Mouse (Mus musculus) hindbrain, embryonic 16.5 days (tissue): ENCODE data around the gene Mtmr11. TPM values are rescaled to one million over a fixed set of nuclear protein-coding genes. Genes with fewer than 3 reads are reported as not detected.

ENCODE experiments used
- ATAC-seq: fragments of 200-750 bp; cut with Nextera tagmentation; 2 replicates; pipeline ENCODE4 v1.8.0; 2017; ENCODE audit warnings: moderate TSS enrichment, moderate library complexity
- H3K27ac ChIP-seq: fragments of 300-500 bp; sonication (generic); 2 replicates; pipeline ENCODE4 v1.5.1; 2014; ENCODE audit warnings: low read depth, mild to moderate bottlenecking, control low read depth, low read length, moderate library complexity
- H3K27me3 ChIP-seq: fragments of 300-500 bp; sonication (generic); replicated peaks from 2 replicates; pipeline ENCODE4 v1.6.1; 2014; ENCODE audit warnings: low read length; ENCODE audit not compliant: control insufficient read depth, insufficient read depth
- H3K36me3 ChIP-seq: fragments of 300-500 bp; sonication (generic); 2 replicates; pipeline ENCODE4 v1.6.1; 2014; ENCODE audit warnings: mild to moderate bottlenecking, low read length, moderate library complexity, mixed read lengths; ENCODE audit not compliant: control insufficient read depth, insufficient read depth
- H3K4me1 ChIP-seq: fragments of 300-500 bp; sonication (generic); 2 replicates; pipeline ENCODE4 v1.6.1; 2014; ENCODE audit warnings: low read depth, low read length; ENCODE audit not compliant: control insufficient read depth, insufficient read depth
- H3K4me2 ChIP-seq: fragments of 300-500 bp; sonication (generic); 2 replicates; pipeline ENCODE4 v1.6.1; 2014; ENCODE audit warnings: mild to moderate bottlenecking, low read length, control low read depth, moderate library complexity
- H3K4me3 ChIP-seq: fragments of 300-500 bp; sonication (generic); 2 replicates; pipeline ENCODE4 v1.5.1; 2014; ENCODE audit warnings: mild to moderate bottlenecking, low read length, control low read depth, moderate library complexity
- H3K9ac ChIP-seq: fragments of 300-500 bp; sonication (generic); 2 replicates; pipeline ENCODE4 v1.6.1; 2014; ENCODE audit warnings: low read depth, mild to moderate bottlenecking, control low read depth, low read length, moderate library complexity
- H3K9me3 ChIP-seq: fragments of 300-500 bp; sonication (generic); 2 replicates; pipeline ENCODE4 v1.6.1; 2014; ENCODE audit warnings: mild to moderate bottlenecking, low read length, moderate library complexity; ENCODE audit not compliant: control insufficient read depth
- WGBS: fragments of 180-500 bp; shearing (Covaris S2); extraction: QIAGEN DNeasy Blood & Tissue Kit; methylation state at CpG from one replicate; pipeline ENCODE4 v1.1.7; 2014; 5-methylcytosine and 5-hydroxymethylcytosine counted together
- polyA plus RNA-seq: library from polyadenylated mRNA; unstranded; fragments of >200 nt; fragmentation: Nextera tagmentation; extraction: Ambion mirVana; gene quantifications from 2 replicates; pipeline ENCODE4 v1.2.1, GENCODE M21; 2015

Gene Mtmr11
- polyA plus RNA-seq, 1 experiment from 2014 or later = 12.7 TPM

DNA sequence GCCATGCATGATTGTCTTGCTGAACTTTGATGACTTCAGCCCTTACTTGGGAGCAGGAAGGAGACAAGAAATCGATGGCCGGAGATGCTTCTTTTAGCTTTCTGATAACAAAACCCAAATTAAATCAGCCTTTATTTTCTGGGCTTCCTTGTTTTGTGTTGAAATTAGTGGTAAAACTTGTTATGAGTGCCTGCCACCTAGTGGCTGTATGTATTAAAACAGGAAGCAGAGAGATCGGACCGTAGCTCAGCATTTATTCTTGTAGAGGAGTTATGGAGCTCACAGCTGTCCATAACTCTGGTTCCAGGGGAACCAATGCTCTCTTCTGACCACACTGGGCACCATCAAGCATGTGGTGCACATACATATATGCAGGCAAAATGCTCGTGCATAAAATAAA, 13.9 kb upstream of the Mtmr11 start:
- ATAC-seq = peak; percentile 30; the same call in 1 of the 2 replicates
- Histone ChIP-seq H3K27me3 (no peaks in the 10 kb centered on the region), H3K4me3 (no peak overlapping the region), H3K9ac (no peak overlapping the region), H3K27ac (no peak overlapping the region), H3K9me3 (no peaks in the 10 kb centered on the region), H3K4me1 (no peaks in the 10 kb centered on the region), H3K36me3 (peaks cover 10% of the 10 kb centered on the region), H3K4me2 (no peak overlapping the region)
- 17% methylated on average over 5 of the region's 5 CpGs for WGBS

DNA sequence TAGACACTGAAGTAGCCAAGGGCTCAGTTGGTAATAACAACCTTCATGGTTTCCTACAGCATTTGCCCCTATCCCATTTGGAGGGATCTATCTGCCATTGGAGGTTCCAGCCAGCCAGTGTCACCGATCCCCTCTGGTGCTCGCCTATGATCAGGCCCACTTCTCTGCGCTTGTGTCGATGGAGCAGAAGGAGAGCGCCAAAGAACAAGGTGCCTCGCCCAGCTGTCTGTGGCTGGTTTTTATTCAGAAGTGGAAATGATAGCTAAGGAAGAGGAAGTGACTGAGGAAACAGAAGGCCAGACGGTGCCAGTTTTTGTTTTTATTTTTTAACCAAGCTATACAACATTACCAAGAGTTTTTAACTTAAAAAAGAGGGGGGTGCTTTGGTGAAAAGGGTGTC, 10.0 kb upstream of the Mtmr11 start:
- Histone ChIP-seq H3K4me3 (no peak overlapping the region), H3K27ac (no peak overlapping the region), H3K9ac (no peak overlapping the region), H3K27me3 (no peaks in the 10 kb centered on the region), H3K9me3 (no peaks in the 10 kb centered on the region), H3K4me2 (no peak overlapping the region), H3K36me3 (peaks cover 13% of the 10 kb centered on the region), H3K4me1 (no peaks in the 10 kb centered on the region)
- 94% methylated on average over 7 of the region's 7 CpGs for WGBS
- no peak for ATAC-seq

DNA sequence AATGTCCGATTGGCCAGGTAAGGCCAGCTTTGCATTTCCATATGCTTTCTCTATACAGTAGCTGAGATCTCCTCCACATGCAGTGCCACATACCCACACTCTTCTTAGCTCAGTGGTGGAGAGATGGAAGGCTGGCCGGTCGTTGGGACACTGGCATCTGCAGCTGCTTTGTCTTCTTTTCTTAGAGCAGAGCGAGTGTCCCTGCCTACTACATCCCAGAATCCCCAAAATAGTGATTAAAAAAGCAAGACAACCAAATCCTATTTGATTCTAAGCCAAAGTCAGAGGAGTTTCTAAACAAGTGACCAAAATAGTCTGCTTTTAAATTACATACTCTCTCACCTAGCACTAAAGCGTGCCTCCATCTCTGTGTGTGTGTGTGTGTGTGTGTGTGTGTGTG, 9.2 kb upstream of the Mtmr11 start:
- H3K27me3 ChIP-seq = no peaks in the 10 kb centered on the region
- H3K4me2 ChIP-seq = no peak overlapping the region
- 96% methylated on average over 5 of the region's 5 CpGs for WGBS
- peaks cover 13% of the 10 kb centered on the region for H3K36me3 ChIP-seq
- no peak overlapping the region for H3K4me3 ChIP-seq
- no peak overlapping the region for H3K27ac ChIP-seq
- no peaks in the 10 kb centered on the region for H3K4me1 ChIP-seq
- H3K9ac ChIP-seq = no peak overlapping the region
- ATAC-seq = no peak
- no peaks in the 10 kb centered on the region for H3K9me3 ChIP-seq

DNA sequence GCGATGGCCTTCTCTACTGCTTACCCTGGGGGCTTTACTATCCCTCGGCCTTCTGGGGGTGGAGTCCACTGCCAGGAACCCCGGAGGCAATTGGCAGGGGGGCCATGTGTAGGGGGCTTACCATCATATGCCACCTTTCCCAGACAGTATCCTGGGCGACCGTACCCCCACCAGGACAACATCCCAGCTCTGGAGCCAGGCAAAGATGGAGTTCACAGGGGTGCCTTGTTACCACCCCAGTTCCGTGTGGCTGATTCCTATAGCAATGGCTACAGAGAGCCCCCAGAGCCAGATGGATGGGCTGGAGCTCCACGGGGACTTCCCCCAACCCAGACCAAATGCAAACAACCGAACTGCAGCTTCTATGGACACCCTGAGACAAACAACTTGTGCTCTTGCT, 6.3 kb upstream of the Mtmr11 start:
- no peak; the same call in 1 of the 2 replicates for ATAC-seq

DNA sequence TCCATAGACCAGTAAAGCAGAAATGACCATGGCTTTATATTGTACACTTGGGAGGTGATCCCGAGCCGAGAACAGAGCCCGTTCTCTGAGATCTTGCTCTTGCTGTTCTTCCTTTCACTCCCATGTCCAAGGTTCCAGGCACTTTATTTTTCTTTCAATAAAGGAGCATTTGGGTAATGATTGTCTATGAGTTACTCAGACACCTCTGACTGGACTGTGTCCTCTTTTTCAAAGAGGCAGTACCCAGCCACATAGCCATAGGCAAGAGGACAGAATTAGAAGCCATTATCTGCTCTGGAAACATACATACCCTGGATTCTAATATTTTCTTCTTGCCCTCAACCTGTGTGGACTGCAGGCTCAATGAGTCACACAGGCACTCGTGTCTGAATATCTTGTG, 2.0 kb upstream of the Mtmr11 start:
- Histone ChIP-seq H3K27me3 (no peaks in the 10 kb centered on the region), H3K9ac (no peak overlapping the region), H3K4me3 (no peak overlapping the region), H3K36me3 (no peaks in the 10 kb centered on the region; the same call in 1 of the 2 replicates), H3K9me3 (no peaks in the 10 kb centered on the region), H3K4me2 (no peak overlapping the region), H3K27ac (no peak overlapping the region), H3K4me1 (peaks cover 9% of the 10 kb centered on the region)
- no peak for ATAC-seq
- 78% methylated on average over 4 of the region's 4 CpGs for WGBS

More for the DNA sequence above, 6.3 kb upstream of the Mtmr11 start:
- H3K4me3 ChIP-seq = no peak overlapping the region
- 80% methylated on average over 8 of the region's 8 CpGs for WGBS
- H3K9ac ChIP-seq = no peak overlapping the region
- H3K36me3 ChIP-seq = peaks cover 13% of the 10 kb centered on the region
- H3K4me1 ChIP-seq = no peaks in the 10 kb centered on the region; the same call in 1 of the 2 replicates
- H3K9me3 ChIP-seq = no peaks in the 10 kb centered on the region
- no peaks in the 10 kb centered on the region for H3K27me3 ChIP-seq
- H3K4me2 ChIP-seq = no peak overlapping the region
- no peak overlapping the region for H3K27ac ChIP-seq

DNA sequence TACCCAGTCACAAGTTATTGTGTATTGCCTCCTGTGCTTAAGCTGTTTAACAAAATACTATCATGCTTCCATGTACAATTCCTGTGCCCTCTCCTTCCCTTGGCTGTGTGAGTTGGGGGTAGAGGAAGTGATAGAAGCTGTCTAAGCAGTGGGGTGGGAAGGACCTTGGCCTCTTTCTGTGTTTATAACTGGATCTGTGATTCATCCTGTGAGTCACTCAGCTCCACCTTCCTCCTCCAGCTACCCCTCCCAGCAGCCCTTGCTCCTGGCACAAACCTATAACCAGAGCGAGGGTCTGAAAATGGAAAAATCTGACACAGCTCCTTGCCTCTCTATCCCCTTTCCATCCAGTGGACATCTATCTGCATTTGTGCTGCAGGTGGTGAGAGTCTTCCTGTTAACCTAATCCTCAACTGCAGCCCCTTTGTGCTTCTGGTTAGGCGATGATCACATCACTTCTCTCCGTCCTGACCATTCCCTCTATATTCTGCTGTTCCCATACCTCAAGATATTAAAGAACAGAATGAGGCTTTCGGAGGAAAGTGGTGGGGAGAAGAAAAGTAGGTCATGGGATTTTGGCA, 1.5 kb upstream of the Mtmr11 start:
- WGBS = 55% methylated on average over 4 of the region's 4 CpGs
- H3K9ac ChIP-seq = no peak overlapping the region
- peaks cover 9% of the 10 kb centered on the region for H3K4me1 ChIP-seq
- H3K9me3 ChIP-seq = no peaks in the 10 kb centered on the region
- H3K36me3 ChIP-seq = no peaks in the 10 kb centered on the region; the same call in 1 of the 2 replicates
- no peak overlapping the region for H3K4me3 ChIP-seq
- 0 out of 2 replicates have a peak, but pooled peaks have one; percentile 9 for ATAC-seq
- peak overlapping the region; percentile 97 for H3K4me2 ChIP-seq
- H3K27me3 ChIP-seq = no peaks in the 10 kb centered on the region
- H3K27ac ChIP-seq = no peak overlapping the region

DNA sequence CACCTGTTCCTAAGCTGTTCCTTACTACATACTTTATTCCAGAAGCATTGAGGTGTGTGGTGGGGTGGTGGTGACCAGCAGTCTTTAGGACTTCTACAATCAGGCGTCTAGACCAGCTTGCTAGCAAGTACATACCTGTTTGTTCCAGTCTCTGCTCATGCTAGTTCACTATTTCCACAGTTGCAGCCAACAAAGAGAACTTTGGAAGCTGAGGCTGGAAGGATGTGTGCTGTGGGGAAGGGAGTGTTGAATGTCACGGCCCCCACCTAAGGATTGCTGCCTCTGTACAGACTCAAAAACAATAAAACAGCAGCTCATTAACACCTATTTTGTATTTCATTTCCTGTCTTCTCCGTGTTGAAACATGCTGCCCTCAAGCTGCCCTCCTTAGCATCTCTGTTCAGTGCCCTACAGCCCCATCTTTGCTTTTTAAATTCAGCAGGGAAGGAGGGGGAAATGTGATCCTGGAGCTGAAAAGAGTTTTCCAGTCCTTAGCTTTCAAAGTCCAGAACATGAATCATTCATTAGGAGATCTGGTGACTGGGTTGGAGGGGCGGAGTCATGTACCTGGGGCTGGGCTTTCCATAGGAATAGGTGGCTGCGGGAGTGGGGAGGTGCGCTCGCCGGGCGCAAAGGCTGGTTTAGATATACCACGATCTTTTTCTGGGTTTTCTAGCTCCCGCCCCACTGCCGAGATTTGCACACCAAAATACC, 844 bp upstream of the Mtmr11 start:
- WGBS = 1% methylated on average over 12 of the region's 12 CpGs
- H3K4me1 ChIP-seq = peaks cover 9% of the 10 kb centered on the region
- no peaks in the 10 kb centered on the region for H3K36me3 ChIP-seq
- peak overlapping the region; percentile 40 for H3K4me3 ChIP-seq
- H3K4me2 ChIP-seq = peak overlapping the region; percentile 97
- no peaks in the 10 kb centered on the region for H3K9me3 ChIP-seq
- H3K9ac ChIP-seq = peak overlapping the region; percentile 66
- H3K27ac ChIP-seq = peak overlapping the region; percentile 73
- no peaks in the 10 kb centered on the region for H3K27me3 ChIP-seq
- peak; percentile 83 for ATAC-seq

DNA sequence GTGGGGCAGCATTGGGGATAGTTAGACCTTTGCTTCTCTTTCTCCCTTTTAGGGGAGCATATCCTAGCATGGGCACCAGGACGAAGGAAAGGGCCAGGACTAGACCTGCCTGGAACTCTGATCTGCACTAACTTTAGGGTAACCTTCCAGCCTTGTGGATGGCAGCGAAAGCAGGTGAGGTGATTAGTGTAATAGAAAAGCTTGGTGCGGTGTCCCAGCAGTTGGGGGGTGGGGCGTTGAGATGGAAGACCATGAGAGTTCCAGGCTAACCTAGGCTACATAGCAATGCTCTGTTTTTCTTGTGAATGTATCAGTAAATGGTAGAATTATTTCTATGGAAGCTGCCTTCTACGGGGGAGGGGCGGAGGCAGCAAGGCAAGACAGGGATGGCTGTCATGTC, 1.2 kb downstream of the Mtmr11 start:
- H3K9me3 ChIP-seq = no peaks in the 10 kb centered on the region
- H3K9ac ChIP-seq = no peak overlapping the region
- no peaks in the 10 kb centered on the region for H3K36me3 ChIP-seq
- H3K4me3 ChIP-seq = no peak overlapping the region; the same call in 1 of the 2 replicates
- 92% methylated on average over 6 of the region's 6 CpGs for WGBS
- peaks cover 9% of the 10 kb centered on the region for H3K4me1 ChIP-seq
- no peak overlapping the region for H3K27ac ChIP-seq
- ATAC-seq = no peak
- H3K27me3 ChIP-seq = no peaks in the 10 kb centered on the region
- peak overlapping the region; percentile 97; the same call in 1 of the 2 replicates for H3K4me2 ChIP-seq

DNA sequence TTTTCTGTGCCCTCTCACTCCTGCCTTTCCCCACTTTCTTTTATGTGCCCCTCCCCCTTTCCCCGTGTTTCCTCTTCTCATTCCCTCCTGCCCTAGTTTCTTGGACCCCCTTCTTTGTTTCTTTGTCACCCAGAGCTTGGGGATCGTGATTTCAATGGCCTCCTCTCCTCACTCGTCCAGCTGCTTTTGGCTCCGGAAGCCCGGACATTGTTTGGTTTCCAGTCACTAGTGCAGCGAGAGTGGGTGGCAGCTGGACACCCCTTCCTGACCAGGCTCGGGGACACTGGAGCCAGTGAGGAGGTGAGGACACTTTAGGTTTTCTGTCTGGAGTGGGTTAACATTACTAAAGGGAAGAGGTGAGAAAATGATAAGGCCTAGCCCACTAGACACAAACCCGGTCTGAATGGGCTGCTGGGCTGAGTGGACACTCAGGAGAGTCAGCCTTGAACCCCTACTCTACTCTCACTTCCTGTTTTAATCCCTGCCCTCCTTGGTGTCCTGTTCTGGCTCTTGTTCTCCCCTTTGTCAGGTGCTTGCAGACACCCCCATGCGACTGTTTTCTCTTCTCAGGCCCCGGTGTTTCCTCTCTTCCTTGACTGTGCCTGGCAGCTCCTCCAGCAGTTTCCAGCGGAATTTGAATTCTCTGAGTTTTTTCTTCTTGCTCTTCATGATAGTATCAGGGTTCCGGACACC, 6.8 kb downstream of the Mtmr11 start:
- H3K4me2 ChIP-seq = no peak overlapping the region
- H3K4me1 ChIP-seq = peaks cover 15% of the 10 kb centered on the region
- H3K9ac ChIP-seq = no peak overlapping the region
- WGBS = 61% methylated on average over 12 of the region's 12 CpGs
- ATAC-seq = no peak
- H3K27me3 ChIP-seq = no peaks in the 10 kb centered on the region
- no peak overlapping the region for H3K27ac ChIP-seq
- H3K36me3 ChIP-seq = no peaks in the 10 kb centered on the region
- H3K4me3 ChIP-seq = no peak overlapping the region
- no peaks in the 10 kb centered on the region for H3K9me3 ChIP-seq
